Mouse (Mus musculus) gastrocnemius, postnatal 4 days (tissue): ENCODE measurements around the gene Ltbp1. TPM values are rescaled to one million over a fixed set of nuclear protein-coding genes. Genes with fewer than 3 reads are reported as not detected.

Experiments
- DNase-seq, 2 experiments: peaks; one replicate each; pipeline ENCODE4 v3.0.0; 2021 to 2022; ENCODE audit warnings: low spot score in 2 of 2, mixed read lengths in 2 of 2
- long read RNA-seq, 2 experiments: library from polyadenylated mRNA; stranded (forward); transcript quantifications; one replicate each; pipeline ENCODE4 v2.0.0; 2021
- total RNA-seq, 2 experiments: library from RNA; stranded (reverse); gene quantifications; 2 replicates each; pipeline ENCODE4 v1.2.3; 2021

Ltbp1 gene
- 10 to 100 TPM; 36.2 to 37.0 TPM for total RNA-seq
- long read RNA-seq, experiment 1, partial matches to known transcripts = 8 of 16 reads
- long read RNA-seq, experiment 1, other reads (novel, unspliced or antisense) = 8 of 16 reads
- long read RNA-seq, experiment 2, partial matches to known transcripts = 3 of 12 reads
- long read RNA-seq, experiment 2, other reads (novel, unspliced or antisense) = 9 of 12 reads

- DNase-seq = no peak
Measured at GRCm38 (mm10) chr17:75005281-75005684, at the start of gene Ltbp1. TSS of gene Ltbp1 (plus strand) at chr17:75005568.

GRCm38 (mm10) chr17:74959481-74960245 is 45.7 kb upstream of the Ltbp1 start:
- no peak for DNase-seq

- no peak for DNase-seq
Measured at GRCm38 (mm10) chr17:74963222-74963621, 42.1 kb upstream of the Ltbp1 start.

GRCm38 (mm10) chr17:74963861-74964260 is 41.5 kb upstream of the Ltbp1 start:
- DNase-seq = no peak

- DNase-seq = no peak
Measured at GRCm38 (mm10) chr17:74967298-74967848, 38.0 kb upstream of the Ltbp1 start.

GRCm38 (mm10) chr17:74968152-74968712 is 37.1 kb upstream of the Ltbp1 start:
- DNase-seq = no peak

- DNase-seq = no peak
Measured at GRCm38 (mm10) chr17:74968738-74969271, 36.6 kb upstream of the Ltbp1 start.

GRCm38 (mm10) chr17:74975192-74975591 is 30.2 kb upstream of the Ltbp1 start:
- no peak for DNase-seq

GRCm38 (mm10) chr17:74976167-74976985 is 29.0 kb upstream of the Ltbp1 start:
- no peak for DNase-seq

- DNase-seq = no peak
Measured at GRCm38 (mm10) chr17:74979767-74980166, 25.6 kb upstream of the Ltbp1 start.

- DNase-seq = no peak
Measured at GRCm38 (mm10) chr17:74981703-74982102, 23.7 kb upstream of the Ltbp1 start.

- no peak for DNase-seq
Measured at GRCm38 (mm10) chr17:74982880-74983279, 22.5 kb upstream of the Ltbp1 start.

GRCm38 (mm10) chr17:74984071-74984470 is 21.3 kb upstream of the Ltbp1 start:
- no peak for DNase-seq

- DNase-seq = no peak
Measured at GRCm38 (mm10) chr17:74984681-74985080, 20.7 kb upstream of the Ltbp1 start.

GRCm38 (mm10) chr17:74987067-74987466 is 18.3 kb upstream of the Ltbp1 start:
- DNase-seq = no peak

- no peak for DNase-seq
Measured at GRCm38 (mm10) chr17:74989691-74990090, 15.7 kb upstream of the Ltbp1 start.

GRCm38 (mm10) chr17:74990561-74990960 is 14.8 kb upstream of the Ltbp1 start:
- no peak for DNase-seq

GRCm38 (mm10) chr17:74993726-74994581 is 11.4 kb upstream of the Ltbp1 start:
- DNase-seq = peak in 1 of 2 experiments; percentile 45

GRCm38 (mm10) chr17:74994582-74994893 is 10.8 kb upstream of the Ltbp1 start:
- DNase-seq = no peak

- no peak for DNase-seq
Measured at GRCm38 (mm10) chr17:74995266-74995665, 10.1 kb upstream of the Ltbp1 start.
